Mouse (Mus musculus) intestine, embryonic 16.5 days (tissue): Measurements from ENCODE around the gene Filip1l. TPM values are rescaled to one million over a fixed set of nuclear protein-coding genes. Genes with fewer than 3 reads are reported as not detected.

Source experiments
- ATAC-seq: fragments of 200-750 bp; cut with Nextera tagmentation; 2 replicates; pipeline ENCODE4 v1.8.0; 2017; ENCODE audit warnings: moderate TSS enrichment, moderate library complexity
- H3K27ac ChIP-seq: fragments of 300-500 bp; sonication (generic); 2 replicates; pipeline ENCODE4 v1.5.1; 2014; ENCODE audit warnings: mild to moderate bottlenecking, low read length
- H3K27me3 ChIP-seq: fragments of 300-500 bp; sonication (generic); replicated peaks from 2 replicates; pipeline ENCODE4 v1.6.1; 2014; ENCODE audit warnings: low read length, control low read depth, mixed read lengths; ENCODE audit not compliant: control insufficient read depth, insufficient read depth
- H3K36me3 ChIP-seq: fragments of 300-500 bp; sonication (generic); 2 replicates; pipeline ENCODE4 v1.6.1; 2014; ENCODE audit warnings: low read length, control low read depth; ENCODE audit not compliant: control insufficient read depth, insufficient read depth
- H3K4me1 ChIP-seq: fragments of 300-500 bp; sonication (generic); 2 replicates; pipeline ENCODE4 v1.6.1; 2014; ENCODE audit warnings: low read length, control low read depth, mixed read lengths; ENCODE audit not compliant: control insufficient read depth, insufficient read depth
- H3K4me2 ChIP-seq: fragments of 300-500 bp; sonication (generic); 2 replicates; pipeline ENCODE4 v1.6.1; 2014; ENCODE audit warnings: low read depth, low read length, control low read depth
- H3K4me3 ChIP-seq: fragments of 300-500 bp; sonication (generic); 2 replicates; pipeline ENCODE4 v1.5.1; 2014; ENCODE audit warnings: mild to moderate bottlenecking, low read length
- H3K9ac ChIP-seq: fragments of 300-500 bp; sonication (generic); 2 replicates; pipeline ENCODE4 v1.6.1; 2014; ENCODE audit warnings: low read depth, low read length
- H3K9me3 ChIP-seq: fragments of 300-500 bp; sonication (generic); 2 replicates; pipeline ENCODE4 v1.6.1; 2016; ENCODE audit warnings: low read length, control low read depth; ENCODE audit not compliant: control insufficient read depth
- WGBS: fragments of 180-500 bp; shearing (Covaris S2); extraction: QIAGEN DNeasy Blood & Tissue Kit; methylation state at CpG from one replicate; pipeline ENCODE4 v1.1.7; 2014; 5-methylcytosine and 5-hydroxymethylcytosine counted together
- polyA plus RNA-seq: library from polyadenylated mRNA; unstranded; fragments of >200 nt; fragmentation: Nextera tagmentation; extraction: Ambion mirVana; gene quantifications from 2 replicates; pipeline ENCODE4 v1.2.1, GENCODE M21; 2015

Gene Filip1l
- polyA plus RNA-seq, 1 experiment from 2014 or later = 30.4 TPM

- no peaks in the 10 kb centered on the region for H3K27me3 ChIP-seq
- 81% methylated on average over 3 of the region's 3 CpGs for WGBS
- no peak overlapping the region for H3K4me3 ChIP-seq
- H3K9me3 ChIP-seq = no peaks in the 10 kb centered on the region
- H3K4me2 ChIP-seq = no peak overlapping the region
- no peak overlapping the region for H3K9ac ChIP-seq
- no peak for ATAC-seq
- H3K27ac ChIP-seq = no peak overlapping the region
- H3K4me1 ChIP-seq = no peaks in the 10 kb centered on the region
- no peaks in the 10 kb centered on the region for H3K36me3 ChIP-seq
Measured at GRCm38 (mm10) chr16:57346258-57346657, 6.6 kb upstream of the Filip1l start.

GRCm38 (mm10) chr16:57349039-57349438 lies 3.9 kb upstream of the Filip1l start:
- 80% methylated on average over 3 of the region's 3 CpGs for WGBS
- Histone ChIP-seq H3K36me3 (no peaks in the 10 kb centered on the region), H3K4me1 (no peaks in the 10 kb centered on the region), H3K27me3 (no peaks in the 10 kb centered on the region), H3K9ac (no peak overlapping the region), H3K4me3 (no peak overlapping the region), H3K27ac (no peak overlapping the region), H3K9me3 (no peaks in the 10 kb centered on the region), H3K4me2 (no peak overlapping the region)
- no peak for ATAC-seq

GRCm38 (mm10) chr16:57349689-57350088 lies 3.2 kb upstream of the Filip1l start:
- Histone ChIP-seq H3K4me2 (no peak overlapping the region), H3K4me1 (no peaks in the 10 kb centered on the region), H3K27me3 (no peaks in the 10 kb centered on the region), H3K4me3 (no peak overlapping the region), H3K9me3 (no peaks in the 10 kb centered on the region), H3K9ac (no peak overlapping the region), H3K27ac (no peak overlapping the region), H3K36me3 (no peaks in the 10 kb centered on the region)
- ATAC-seq = no peak
- 35% methylated on average over 3 of the region's 3 CpGs for whole genome bisulfite sequencing

GRCm38 (mm10) chr16:57353166-57353721 lies 351 bp downstream of the Filip1l start:
- ATAC-seq = no peak
- no peak overlapping the region for H3K4me3 ChIP-seq
- no peak overlapping the region for H3K27ac ChIP-seq
- 82% methylated on average over 11 of the region's 11 CpGs for WGBS
- H3K4me1 ChIP-seq = no peaks in the 10 kb centered on the region
- no peaks in the 10 kb centered on the region for H3K9me3 ChIP-seq
- H3K9ac ChIP-seq = no peak overlapping the region
- H3K4me2 ChIP-seq = no peak overlapping the region
- no peaks in the 10 kb centered on the region for H3K36me3 ChIP-seq
- no peaks in the 10 kb centered on the region for H3K27me3 ChIP-seq

- Histone ChIP-seq H3K4me2 (no peak overlapping the region), H3K9ac (no peak overlapping the region), H3K4me1 (no peaks in the 10 kb centered on the region), H3K4me3 (no peak overlapping the region), H3K9me3 (no peaks in the 10 kb centered on the region), H3K27me3 (no peaks in the 10 kb centered on the region), H3K27ac (no peak overlapping the region), H3K36me3 (no peaks in the 10 kb centered on the region)
- WGBS = 58% methylated on average over 6 of the region's 6 CpGs
- no peak for ATAC-seq
Measured at GRCm38 (mm10) chr16:57353932-57354331, 1.0 kb downstream of the Filip1l start.

- ATAC-seq = no peak
- H3K36me3 ChIP-seq = no peaks in the 10 kb centered on the region
- H3K27me3 ChIP-seq = no peaks in the 10 kb centered on the region
- no peaks in the 10 kb centered on the region for H3K9me3 ChIP-seq
- H3K27ac ChIP-seq = no peak overlapping the region
- no peak overlapping the region for H3K4me3 ChIP-seq
- WGBS = 81% methylated on average over 6 of the region's 6 CpGs
- H3K4me2 ChIP-seq = no peak overlapping the region
- no peak overlapping the region for H3K9ac ChIP-seq
- H3K4me1 ChIP-seq = no peaks in the 10 kb centered on the region
Measured at GRCm38 (mm10) chr16:57356454-57356853, 3.6 kb downstream of the Filip1l start.

GRCm38 (mm10) chr16:57357011-57357410 lies 4.1 kb downstream of the Filip1l start:
- ATAC-seq = no peak
- Histone ChIP-seq H3K4me3 (no peak overlapping the region), H3K27ac (no peak overlapping the region), H3K27me3 (no peaks in the 10 kb centered on the region), H3K9me3 (no peaks in the 10 kb centered on the region), H3K36me3 (no peaks in the 10 kb centered on the region), H3K9ac (no peak overlapping the region), H3K4me1 (no peaks in the 10 kb centered on the region), H3K4me2 (no peak overlapping the region)
- 86% methylated on average over 6 of the region's 6 CpGs for WGBS

GRCm38 (mm10) chr16:57359251-57359650 lies 6.4 kb downstream of the Filip1l start:
- Histone ChIP-seq H3K27ac (no peak overlapping the region), H3K4me2 (no peak overlapping the region), H3K9ac (no peak overlapping the region), H3K4me1 (peaks cover 2% of the 10 kb centered on the region; the same call in 1 of the 2 replicates), H3K4me3 (no peak overlapping the region), H3K27me3 (no peaks in the 10 kb centered on the region), H3K36me3 (no peaks in the 10 kb centered on the region), H3K9me3 (no peaks in the 10 kb centered on the region)
- WGBS = 92% methylated on average over 10 of the region's 10 CpGs
- no peak for ATAC-seq

GRCm38 (mm10) chr16:57360785-57361184 lies 7.9 kb downstream of the Filip1l start:
- 93% methylated on average over 3 of the region's 3 CpGs for WGBS
- H3K9me3 ChIP-seq = no peaks in the 10 kb centered on the region
- no peaks in the 10 kb centered on the region for H3K27me3 ChIP-seq
- no peaks in the 10 kb centered on the region for H3K36me3 ChIP-seq
- H3K4me1 ChIP-seq = peaks cover 2% of the 10 kb centered on the region; the same call in 1 of the 2 replicates
- H3K4me2 ChIP-seq = no peak overlapping the region
- H3K27ac ChIP-seq = no peak overlapping the region
- no peak overlapping the region for H3K9ac ChIP-seq
- H3K4me3 ChIP-seq = no peak overlapping the region
- ATAC-seq = no peak
